Mouse (Mus musculus): ENCODE results near the gene Mtmr4. TPM values are rescaled to one million over a fixed set of nuclear protein-coding genes. Genes with fewer than 3 reads are reported as not detected.

Gene Mtmr4
- polyA plus RNA-seq, 1 experiment: 23.8 TPM

GRCm38 (mm10) chr11:87639206-87639605, 47.2 kb downstream of the Mtmr4 start:
- Histone ChIP-seq H3K4me3 (ENCODE audit: extremely low read depth, insufficient read depth, insufficient read length) (peak overlapping the region; percentile 61), H3K27me3 (ENCODE audit: control insufficient read depth, insufficient read depth, low read length) (no peaks in the 10 kb centered on the region), H3K27ac (ENCODE audit: insufficient read depth, low read length) (peak overlapping the region; percentile 47; the same call in 1 of the 2 replicates), H3K4me1 (ENCODE audit: control insufficient read depth, insufficient read depth, insufficient read length) (peaks cover 5% of the 10 kb centered on the region), H3K36me3 (ENCODE audit: control insufficient read depth, insufficient read depth, low read length) (no peaks in the 10 kb centered on the region)
- TF ChIP-seq CTCF (IDR thresholded peaks at IDR 0.05; ENCODE audit: extremely low read depth, insufficient read depth, insufficient read length, insufficient replicate concordance) (no peak), POLR2A (IDR thresholded peaks at IDR 0.05; ENCODE audit: low read depth, low read length) (peak; percentile 26; the same call in 1 of the 2 replicates)
- 1% methylated on average over 29 of the region's 29 CpGs for WGBS
- DNase-seq (ENCODE audit: low read depth in 1 of 2, low spot score in 2 of 2): peak in 1 of 2 experiments; percentile 43

GRCm38 (mm10) chr11:87642865-87643264, 50.9 kb downstream of the Mtmr4 start:
- no peak for DNase-seq (ENCODE audit: low read depth in 1 of 2, low spot score in 2 of 2)
- Histone ChIP-seq H3K4me1 (ENCODE audit: control insufficient read depth, insufficient read depth, insufficient read length) (peaks cover 5% of the 10 kb centered on the region), H3K36me3 (ENCODE audit: control insufficient read depth, insufficient read depth, low read length) (no peaks in the 10 kb centered on the region), H3K4me3 (ENCODE audit: extremely low read depth, insufficient read depth, insufficient read length) (no peak overlapping the region), H3K27me3 (ENCODE audit: control insufficient read depth, insufficient read depth, low read length) (no peaks in the 10 kb centered on the region), H3K27ac (ENCODE audit: insufficient read depth, low read length) (no peak overlapping the region)
- TF ChIP-seq POLR2A (IDR thresholded peaks at IDR 0.05; ENCODE audit: low read depth, low read length) (no peak), CTCF (IDR thresholded peaks at IDR 0.05; ENCODE audit: extremely low read depth, insufficient read depth, insufficient read length, insufficient replicate concordance) (no peak)

DNA sequence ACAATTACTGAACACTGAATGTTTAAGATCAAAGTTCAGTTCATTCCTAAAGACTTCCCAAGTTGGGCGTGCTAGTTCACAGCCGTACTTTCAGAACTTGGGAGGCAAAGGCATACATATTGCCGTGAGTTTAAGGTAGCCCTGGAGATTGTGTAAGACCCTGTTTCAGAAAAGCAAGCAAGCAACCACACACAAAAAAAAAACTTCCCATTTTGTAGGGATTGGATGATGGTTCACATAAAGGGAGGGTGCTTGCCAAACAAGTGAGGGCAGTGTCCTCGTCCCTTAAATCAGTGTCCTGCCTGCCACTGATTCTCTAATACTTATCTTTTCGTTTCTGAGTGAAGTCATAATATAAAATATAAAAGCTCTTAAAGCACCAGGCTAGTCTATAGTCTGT, 62.7 kb downstream of the Mtmr4 start:
- TF ChIP-seq POLR2A (IDR thresholded peaks at IDR 0.05; ENCODE audit: low read depth, low read length) (no peak), CTCF (IDR thresholded peaks at IDR 0.05; ENCODE audit: extremely low read depth, insufficient read depth, insufficient read length, insufficient replicate concordance) (no peak)

GRCm38 (mm10) chr11:87659216-87659615, 67.3 kb downstream of the Mtmr4 start:
- Histone ChIP-seq H3K4me1 (ENCODE audit: control insufficient read depth, insufficient read depth, insufficient read length) (no peaks in the 10 kb centered on the region), H3K27ac (ENCODE audit: insufficient read depth, low read length) (no peak overlapping the region)
- 80% methylated on average over 7 of the region's 7 CpGs for WGBS

More for the DNA sequence above, 62.7 kb downstream of the Mtmr4 start:
- Histone ChIP-seq H3K36me3 (ENCODE audit: control insufficient read depth, insufficient read depth, low read length) (no peaks in the 10 kb centered on the region), H3K27me3 (ENCODE audit: control insufficient read depth, insufficient read depth, low read length) (no peaks in the 10 kb centered on the region), H3K27ac (ENCODE audit: insufficient read depth, low read length) (no peak overlapping the region), H3K4me3 (ENCODE audit: extremely low read depth, insufficient read depth, insufficient read length) (no peak overlapping the region), H3K4me1 (ENCODE audit: control insufficient read depth, insufficient read depth, insufficient read length) (no peaks in the 10 kb centered on the region)
- 72% methylated on average over 5 of the region's 5 CpGs for WGBS
- no peak for DNase-seq (ENCODE audit: low read depth in 1 of 2, low spot score in 2 of 2)

DNA sequence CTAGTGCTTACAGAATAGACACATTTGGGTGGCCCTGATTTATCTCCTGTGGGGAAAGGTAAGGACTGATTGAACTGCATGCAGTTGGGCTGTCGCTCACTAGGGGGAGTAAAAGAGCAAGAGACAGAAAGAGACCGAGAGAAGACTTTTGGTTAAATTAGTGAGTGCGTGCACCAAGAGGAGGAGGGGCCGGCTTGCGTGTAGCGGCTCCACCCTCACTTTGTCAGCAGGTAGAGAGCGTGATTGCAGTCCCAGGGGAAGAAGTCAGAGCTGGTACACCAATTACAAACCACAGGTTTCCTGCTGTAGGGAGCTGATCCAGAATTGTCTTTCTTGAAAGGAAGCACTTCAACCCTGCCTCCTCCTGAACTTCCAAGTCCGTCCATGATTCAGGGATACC, 70.4 kb downstream of the Mtmr4 start, which contains the start of gene Rnf43:
Gene Rnf43, plus strand, starts transcription at position 316 of the 400 bp plus-strand sequence.
- H3K4me1 ChIP-seq (ENCODE audit: control insufficient read depth, insufficient read depth, insufficient read length): no peaks in the 10 kb centered on the region
- H3K27ac ChIP-seq (ENCODE audit: insufficient read depth, low read length): no peak within 1 kb of the TSS
- H3K36me3 ChIP-seq (ENCODE audit: control insufficient read depth, insufficient read depth, low read length): no peaks in the 10 kb centered on the region
- peak; percentile 85 to 87 for DNase-seq (ENCODE audit: low read depth in 1 of 2, low spot score in 2 of 2)
- peak within 1 kb of the TSS; percentile 43 for H3K4me3 ChIP-seq (ENCODE audit: extremely low read depth, insufficient read depth, insufficient read length)
- peaks cover 1% of the 10 kb centered on the region; the same call in 1 of the 2 replicates for H3K27me3 ChIP-seq (ENCODE audit: control insufficient read depth, insufficient read depth, low read length)
- under 1% methylated on average over 8 of the region's 8 CpGs for WGBS
- TF ChIP-seq CTCF (IDR thresholded peaks at IDR 0.05; ENCODE audit: extremely low read depth, insufficient read depth, insufficient read length, insufficient replicate concordance): peak; percentile 61; the same call in 1 of the 2 replicates
- no peak for TF ChIP-seq POLR2A (IDR thresholded peaks at IDR 0.05; ENCODE audit: low read depth, low read length)

More at GRCm38 (mm10) chr11:87659216-87659615, 67.3 kb downstream of the Mtmr4 start:
- no peak overlapping the region for H3K4me3 ChIP-seq (ENCODE audit: extremely low read depth, insufficient read depth, insufficient read length)
- no peak for DNase-seq (ENCODE audit: low read depth in 1 of 2, low spot score in 2 of 2)
- TF ChIP-seq CTCF (IDR thresholded peaks at IDR 0.05; ENCODE audit: extremely low read depth, insufficient read depth, insufficient read length, insufficient replicate concordance) (no peak), POLR2A (IDR thresholded peaks at IDR 0.05; ENCODE audit: low read depth, low read length) (no peak)
- H3K36me3 ChIP-seq (ENCODE audit: control insufficient read depth, insufficient read depth, low read length): no peaks in the 10 kb centered on the region
- H3K27me3 ChIP-seq (ENCODE audit: control insufficient read depth, insufficient read depth, low read length): peaks cover 1% of the 10 kb centered on the region; the same call in 1 of the 2 replicates

DNA sequence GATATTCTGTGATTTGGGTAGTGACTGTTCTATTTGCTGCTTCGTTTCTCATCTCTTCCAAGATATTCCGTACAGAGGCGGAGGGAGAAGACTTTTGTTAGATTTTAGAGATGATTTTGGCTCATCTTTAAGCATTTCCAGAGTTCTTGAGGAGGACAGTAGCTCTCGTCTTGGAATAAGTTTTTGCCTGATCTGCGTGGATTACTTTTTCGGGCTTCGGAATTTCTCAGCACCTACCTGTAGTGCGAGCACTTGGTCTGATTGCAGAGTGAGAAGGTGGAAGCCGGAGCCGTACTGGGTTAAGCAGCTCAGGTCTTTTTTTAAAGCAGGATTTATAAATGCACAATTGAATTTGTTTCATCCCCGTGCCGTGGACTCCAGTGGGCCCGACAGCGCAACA, 70.9 kb downstream of the Mtmr4 start:
- peaks cover 1% of the 10 kb centered on the region; the same call in 1 of the 2 replicates for H3K27me3 ChIP-seq (ENCODE audit: control insufficient read depth, insufficient read depth, low read length)
- no peaks in the 10 kb centered on the region for H3K36me3 ChIP-seq (ENCODE audit: control insufficient read depth, insufficient read depth, low read length)
- peak overlapping the region; percentile 43 for H3K4me3 ChIP-seq (ENCODE audit: extremely low read depth, insufficient read depth, insufficient read length)
- no peak overlapping the region for H3K27ac ChIP-seq (ENCODE audit: insufficient read depth, low read length)
- no peaks in the 10 kb centered on the region for H3K4me1 ChIP-seq (ENCODE audit: control insufficient read depth, insufficient read depth, insufficient read length)
- no peak for TF ChIP-seq CTCF (IDR thresholded peaks at IDR 0.05; ENCODE audit: extremely low read depth, insufficient read depth, insufficient read length, insufficient replicate concordance)
- no peak for TF ChIP-seq POLR2A (IDR thresholded peaks at IDR 0.05; ENCODE audit: low read depth, low read length)
- 15% methylated on average over 14 of the region's 14 CpGs for WGBS
- no peak for DNase-seq (ENCODE audit: low read depth in 1 of 2, low spot score in 2 of 2)

DNA sequence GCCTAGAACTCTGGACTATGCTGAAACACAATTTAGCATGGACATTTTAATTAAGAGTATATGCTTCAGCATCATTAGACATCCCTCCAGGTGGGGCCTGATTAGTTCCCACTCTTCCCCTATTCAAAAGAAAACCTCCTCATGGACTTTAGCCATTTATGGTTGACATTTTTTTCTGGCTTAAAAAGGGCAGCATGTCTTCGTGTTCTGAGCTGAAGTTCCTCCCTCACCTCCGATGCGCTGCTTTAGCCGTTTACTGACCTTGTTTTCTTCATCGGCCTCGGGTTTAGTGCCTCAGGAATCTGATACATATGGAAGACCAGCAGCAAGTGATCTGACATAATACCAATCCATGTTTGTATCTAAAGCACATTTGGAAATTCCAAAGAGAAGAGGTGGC, 72.0 kb downstream of the Mtmr4 start:
- H3K27ac ChIP-seq (ENCODE audit: insufficient read depth, low read length): no peak overlapping the region
- H3K4me3 ChIP-seq (ENCODE audit: extremely low read depth, insufficient read depth, insufficient read length): no peak overlapping the region

More for the DNA sequence above, 72.0 kb downstream of the Mtmr4 start:
- no peaks in the 10 kb centered on the region for H3K4me1 ChIP-seq (ENCODE audit: control insufficient read depth, insufficient read depth, insufficient read length)
- peaks cover 1% of the 10 kb centered on the region; the same call in 1 of the 2 replicates for H3K27me3 ChIP-seq (ENCODE audit: control insufficient read depth, insufficient read depth, low read length)
- H3K36me3 ChIP-seq (ENCODE audit: control insufficient read depth, insufficient read depth, low read length): no peaks in the 10 kb centered on the region
- 91% methylated on average over 6 of the region's 6 CpGs for WGBS
- TF ChIP-seq CTCF (IDR thresholded peaks at IDR 0.05; ENCODE audit: extremely low read depth, insufficient read depth, insufficient read length, insufficient replicate concordance) (no peak), POLR2A (IDR thresholded peaks at IDR 0.05; ENCODE audit: low read depth, low read length) (no peak)
- DNase-seq (ENCODE audit: low read depth in 1 of 2, low spot score in 2 of 2): no peak
